Mouse (Mus musculus) mouse embryonic stem cell (cell line): ENCODE data around the gene Adgrf1.

Experiments
- in situ Hi-C, 2 experiments: fragments of 300-500 bp; cut with MboI; formaldehyde crosslinking; loops; 1 replicate in 1 of 2; 3 replicates in 1 of 2; pipeline ENCODE4 v1.14.3; 2019 to 2020; ENCODE audit warnings: low sequenced_read_pairs in 2 of 2, low pct_unique_long_range_greater_than_20kb in 1 of 2, mixed read lengths in 1 of 2; ENCODE audit not compliant: unreplicated experiment in 1 of 2

Gene Adgrf1

GRCm38 (mm10) chr17:43270161-43270560 lies at the start of gene Adgrf1:
Gene Adgrf1 (plus strand): TSS chr17:43270329.
- in situ Hi-C loops, result loop anchor here in 1 of 2 experiments (25.0 kb wide), 1 partner anchor 342 kb away; no protein-coding TSS in a partner anchor

GRCm38 (mm10) chr17:43226101-43226500 lies 44.0 kb upstream of the Adgrf1 start:
- in situ Hi-C loops, result loop anchor here in 1 of 2 experiments (10.0 kb wide), 1 partner anchor 211 kb away; the partner anchor contains the start of gene Tnfrsf21

GRCm38 (mm10) chr17:43229621-43230513 lies 40.3 kb upstream of the Adgrf1 start:
- in situ Hi-C loops, result loop anchor here in 1 of 2 experiments (10.0 kb wide), 1 partner anchor 215 kb away; the partner anchor contains the start of gene Tnfrsf21

GRCm38 (mm10) chr17:43230821-43231220 lies 39.3 kb upstream of the Adgrf1 start:
- in situ Hi-C loops, result no loop called here

- in situ Hi-C loops, result no loop called here
These were observed 37.4 kb upstream of the Adgrf1 start for GRCm38 (mm10) chr17:43232769-43233168.

GRCm38 (mm10) chr17:43236656-43237250 lies 33.4 kb upstream of the Adgrf1 start:
- in situ Hi-C loops, result loop anchor here in 1 of 2 experiments (5.0 kb wide), 1 partner anchor 224 kb away; no protein-coding TSS in a partner anchor

- in situ Hi-C loops, result loop anchor here in 1 of 2 experiments (5.0 kb wide), 1 partner anchor 227 kb away; no protein-coding TSS in a partner anchor
These were observed 31.1 kb upstream of the Adgrf1 start for GRCm38 (mm10) chr17:43239035-43239434.

- in situ Hi-C loops, result no loop called here
These were observed 29.0 kb upstream of the Adgrf1 start for GRCm38 (mm10) chr17:43241134-43241533.

- in situ Hi-C loops, result no loop called here
These were observed 27.5 kb upstream of the Adgrf1 start for GRCm38 (mm10) chr17:43242609-43243008.

DNA sequence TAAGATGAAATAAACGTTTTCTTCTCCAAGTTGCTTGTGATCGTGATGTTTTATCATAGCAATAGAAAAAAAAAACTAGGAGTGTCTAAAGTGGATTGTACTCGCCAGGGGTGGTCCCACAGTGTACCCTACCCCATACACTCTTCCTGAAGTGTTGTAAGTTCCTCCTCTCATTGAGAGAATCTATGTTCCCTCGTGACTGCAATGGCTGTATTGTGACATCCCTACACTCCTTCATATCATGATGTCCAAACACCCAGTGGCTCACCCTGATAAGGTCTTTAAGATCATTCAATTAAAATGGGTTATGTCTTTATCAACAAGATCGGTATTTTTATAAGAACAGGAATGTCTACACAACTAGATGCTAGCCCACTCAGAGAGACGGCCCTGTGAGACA lies 24.8 kb upstream of the Adgrf1 start:
- in situ Hi-C loops, result no loop called here

GRCm38 (mm10) chr17:43247245-43247644 lies 22.9 kb upstream of the Adgrf1 start:
- in situ Hi-C loops, result no loop called here

DNA sequence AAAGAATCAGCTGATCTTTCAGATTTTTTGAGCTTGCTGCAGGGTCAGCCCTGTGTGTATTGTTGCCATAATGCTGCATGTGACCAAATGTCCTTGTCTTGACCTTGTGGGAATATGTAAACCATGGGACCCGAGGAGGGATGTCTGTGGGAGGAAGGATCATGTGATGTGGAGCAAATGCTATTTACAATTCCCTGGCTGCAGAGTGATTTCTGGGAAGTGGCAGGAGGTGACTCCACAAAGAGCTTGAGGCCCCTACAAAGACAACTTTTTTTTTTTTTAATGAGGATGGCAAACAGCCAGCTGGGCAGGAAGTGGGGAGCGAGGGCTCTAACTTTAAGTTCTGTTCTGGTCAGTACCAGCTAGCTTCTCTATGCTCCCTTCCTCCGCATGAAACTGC lies 20.5 kb upstream of the Adgrf1 start:
- in situ Hi-C loops, result loop anchor here in 1 of 2 experiments (25.0 kb wide), 1 partner anchor 363 kb away; no protein-coding TSS in a partner anchor

DNA sequence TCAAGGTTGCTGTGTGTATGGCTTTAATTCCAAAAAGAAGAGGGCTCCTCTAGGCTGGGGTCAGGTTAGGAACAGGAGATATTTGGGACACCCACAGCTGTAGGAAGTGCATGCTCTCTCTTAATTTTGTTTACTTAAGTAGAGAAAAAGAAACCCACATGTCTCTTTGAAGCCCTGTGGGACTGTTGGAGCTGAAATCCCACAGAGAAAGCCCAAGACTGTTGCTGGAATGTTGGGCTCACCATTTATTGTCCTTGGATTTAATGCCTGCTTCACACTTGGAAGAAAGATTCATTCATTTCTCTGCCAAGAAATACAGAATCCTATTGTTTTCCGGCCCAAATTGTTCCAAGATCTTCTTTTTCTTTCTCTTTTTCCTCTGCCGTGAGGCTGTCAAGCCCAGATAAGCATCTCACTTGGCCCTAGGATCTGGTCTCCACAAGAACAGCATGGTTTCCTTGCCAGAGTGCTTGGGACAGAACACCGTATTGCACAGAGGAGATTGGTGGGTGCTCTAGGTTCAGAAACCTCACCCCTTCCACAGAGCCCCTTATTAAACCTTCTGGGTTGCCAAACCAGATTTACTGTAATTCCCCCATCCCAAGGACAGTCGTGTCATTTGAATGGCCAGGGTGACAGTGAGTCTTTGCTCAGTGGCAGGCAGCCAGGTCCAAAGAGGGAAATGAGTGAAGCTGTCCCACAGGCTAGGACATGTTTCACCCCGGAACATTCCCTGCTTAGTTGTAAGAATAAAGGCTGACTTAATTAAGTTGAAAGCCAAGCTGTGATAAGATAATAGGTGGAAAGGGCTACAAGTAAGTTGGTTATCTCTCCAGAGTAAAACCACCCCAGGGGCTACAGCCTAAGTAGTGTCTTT lies 18.6 kb upstream of the Adgrf1 start:
- in situ Hi-C loops, result loop anchor here in 1 of 2 experiments (25.0 kb wide), 1 partner anchor 361 kb away; no protein-coding TSS in a partner anchor

GRCm38 (mm10) chr17:43252846-43253245 lies 17.3 kb upstream of the Adgrf1 start:
- in situ Hi-C loops, result loop anchor here in 1 of 2 experiments (25.0 kb wide), 1 partner anchor 359 kb away; no protein-coding TSS in a partner anchor

- in situ Hi-C loops, result loop anchor here in 1 of 2 experiments (25.0 kb wide), 1 partner anchor 358 kb away; no protein-coding TSS in a partner anchor
These were observed 15.9 kb upstream of the Adgrf1 start for GRCm38 (mm10) chr17:43254261-43254660.

DNA sequence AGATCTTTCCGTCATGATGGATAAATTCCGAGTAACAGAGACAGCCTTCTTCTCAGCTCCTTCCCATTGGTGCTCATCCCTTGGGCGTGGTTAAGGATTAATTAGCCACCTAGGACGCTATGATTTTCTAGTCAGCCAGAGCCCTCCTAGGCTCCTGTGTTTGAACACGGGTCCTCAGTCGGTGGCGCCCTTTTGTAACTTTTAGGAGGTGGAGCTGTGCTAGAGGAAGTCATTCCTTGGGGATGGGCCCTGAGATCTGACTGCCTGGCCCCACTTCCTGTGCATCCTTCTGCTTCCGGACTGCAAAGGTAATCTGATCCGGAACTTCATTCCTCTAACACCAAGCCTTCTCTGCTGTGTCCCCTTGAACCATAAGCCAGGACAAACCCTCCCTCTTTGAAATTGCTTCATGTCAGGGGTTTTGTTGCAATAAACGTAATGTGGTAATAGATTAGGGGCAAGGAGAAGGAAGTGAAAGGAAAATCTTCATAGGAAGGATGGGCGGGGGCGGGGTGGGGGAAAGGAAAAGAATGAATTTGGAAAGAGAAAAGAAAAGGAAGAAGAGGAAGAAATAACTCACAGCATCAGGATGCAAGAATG lies 13.5 kb upstream of the Adgrf1 start:
- in situ Hi-C loops, result loop anchor here in 1 of 2 experiments (25.0 kb wide), 1 partner anchor 356 kb away; no protein-coding TSS in a partner anchor

- in situ Hi-C loops, result loop anchor here in 1 of 2 experiments (25.0 kb wide), 1 partner anchor 355 kb away; no protein-coding TSS in a partner anchor
These were observed 12.4 kb upstream of the Adgrf1 start for GRCm38 (mm10) chr17:43257699-43258098.
